Mouse (Mus musculus): Measurements from ENCODE around the gene Txnrd2. TPM values are rescaled to one million over a fixed set of nuclear protein-coding genes. Genes with fewer than 3 reads are reported as not detected.

Gene Txnrd2
- total RNA-seq, 2 experiments from 2014 or later, result 19.7 to 21.4 TPM

- Histone ChIP-seq H3K27ac (peak overlapping the region; percentile 97), H3K4me3 (peak overlapping the region; percentile 80)
- TF ChIP-seq CTCF (conservative IDR thresholded peaks at IDR 0.05), result no peak
- DNase-seq (ENCODE audit: low spot score in 2 of 2), result no peak
These were observed 539 bp upstream of the Txnrd2 start for GRCm38 (mm10) chr16:18425475-18426214.

GRCm38 (mm10) chr16:18426802-18427280 lies 657 bp downstream of the Txnrd2 start, which contains the start of gene Comt:
Comt (minus strand) TSS chr16:18426852.
- 0 out of 2 replicates have a peak, but pooled peaks have one; percentile 1 for TF ChIP-seq CTCF (conservative IDR thresholded peaks at IDR 0.05)

GRCm38 (mm10) chr16:18428011-18428515 lies 1.9 kb downstream of the Txnrd2 start:
- no peak for DNase-seq (ENCODE audit: low spot score in 2 of 2)
- Histone ChIP-seq H3K27ac (no peak overlapping the region), H3K4me3 (no peak overlapping the region)
- no peak for TF ChIP-seq CTCF (conservative IDR thresholded peaks at IDR 0.05)

More at GRCm38 (mm10) chr16:18426802-18427280, 657 bp downstream of the Txnrd2 start, which contains the start of gene Comt:
- H3K4me3 ChIP-seq, result peak within 1 kb of the TSS; percentile 80
- no peak for DNase-seq (ENCODE audit: low spot score in 2 of 2)
- H3K27ac ChIP-seq, result peak within 1 kb of the TSS; percentile 97

- Histone ChIP-seq H3K27ac (no peak overlapping the region), H3K4me3 (no peak overlapping the region)
- DNase-seq (ENCODE audit: low spot score in 2 of 2), result no peak
- TF ChIP-seq CTCF (conservative IDR thresholded peaks at IDR 0.05), result no peak
These were observed 2.4 kb downstream of the Txnrd2 start for GRCm38 (mm10) chr16:18428516-18429042.

GRCm38 (mm10) chr16:18429641-18430040 lies 3.5 kb downstream of the Txnrd2 start:
- H3K4me3 ChIP-seq, result no peak overlapping the region
- no peak for DNase-seq (ENCODE audit: low spot score in 2 of 2)
- no peak for TF ChIP-seq CTCF (conservative IDR thresholded peaks at IDR 0.05)
- H3K27ac ChIP-seq, result no peak overlapping the region

- Histone ChIP-seq H3K4me3 (no peak overlapping the region), H3K27ac (no peak overlapping the region)
- no peak for TF ChIP-seq CTCF (conservative IDR thresholded peaks at IDR 0.05)
- no peak for DNase-seq (ENCODE audit: low spot score in 2 of 2)
These were observed 4.5 kb downstream of the Txnrd2 start for GRCm38 (mm10) chr16:18430641-18431212.

GRCm38 (mm10) chr16:18433341-18433920 lies 7.2 kb downstream of the Txnrd2 start:
- Histone ChIP-seq H3K4me3 (no peak overlapping the region), H3K27ac (no peak overlapping the region)
- TF ChIP-seq CTCF (conservative IDR thresholded peaks at IDR 0.05), result no peak
- no peak for DNase-seq (ENCODE audit: low spot score in 2 of 2)

GRCm38 (mm10) chr16:18436128-18436527 lies 9.9 kb downstream of the Txnrd2 start:
- TF ChIP-seq CTCF (conservative IDR thresholded peaks at IDR 0.05), result no peak
- Histone ChIP-seq H3K4me3 (no peak overlapping the region), H3K27ac (no peak overlapping the region)
- no peak for DNase-seq (ENCODE audit: low spot score in 2 of 2)

- H3K4me3 ChIP-seq, result no peak overlapping the region
- peak; percentile 99 for TF ChIP-seq CTCF (conservative IDR thresholded peaks at IDR 0.05)
- 0 out of 2 replicates have a peak overlapping the region, but pooled peaks have one; percentile 3 for H3K27ac ChIP-seq
- peak; percentile 93 to 99 for DNase-seq (ENCODE audit: low spot score in 2 of 2)
These were observed 17.2 kb downstream of the Txnrd2 start for GRCm38 (mm10) chr16:18443385-18443841.

- Histone ChIP-seq H3K4me3 (no peak overlapping the region), H3K27ac (no peak overlapping the region)
- TF ChIP-seq CTCF (conservative IDR thresholded peaks at IDR 0.05), result no peak
- no peak for DNase-seq (ENCODE audit: low spot score in 2 of 2)
These were observed 21.1 kb downstream of the Txnrd2 start for GRCm38 (mm10) chr16:18447243-18447642.

- no peak for DNase-seq (ENCODE audit: low spot score in 2 of 2)
These were observed 21.9 kb downstream of the Txnrd2 start for GRCm38 (mm10) chr16:18448104-18448503.

GRCm38 (mm10) chr16:18449005-18449404 lies 22.8 kb downstream of the Txnrd2 start:
- H3K4me3 ChIP-seq, result no peak overlapping the region
- H3K27ac ChIP-seq, result no peak overlapping the region

More at GRCm38 (mm10) chr16:18448104-18448503, 21.9 kb downstream of the Txnrd2 start:
- Histone ChIP-seq H3K4me3 (no peak overlapping the region), H3K27ac (peak overlapping the region; percentile 11; the same call in 1 of the 2 replicates)
- no peak for TF ChIP-seq CTCF (conservative IDR thresholded peaks at IDR 0.05)

More at GRCm38 (mm10) chr16:18449005-18449404, 22.8 kb downstream of the Txnrd2 start:
- no peak for DNase-seq (ENCODE audit: low spot score in 2 of 2)
- no peak for TF ChIP-seq CTCF (conservative IDR thresholded peaks at IDR 0.05)
